Mouse (Mus musculus) liver, embryonic 13.5 days (tissue): ENCODE data around the gene Padi2. TPM values are rescaled to one million over a fixed set of nuclear protein-coding genes. Genes with fewer than 3 reads are reported as not detected.
A peak's percentile ranks its signal among the peaks of the same experiment; 100 is the strongest.

Experiments
- ATAC-seq: fragments of 200-750 bp; cut with Nextera tagmentation; 2 replicates; pipeline ENCODE4 v1.8.0; 2017; ENCODE audit warnings: low read depth, mild to moderate bottlenecking, moderate number of reproducible peaks, moderate library complexity
- DNase-seq: peaks from one replicate; pipeline ENCODE4 v3.0.0; 2022
- H3K27ac ChIP-seq: fragments of 300-500 bp; sonication (generic); 2 replicates; pipeline ENCODE4 v1.5.1; 2015; ENCODE audit warnings: moderate library complexity, mild to moderate bottlenecking, inconsistent platforms
- H3K27me3 ChIP-seq: fragments of 300-500 bp; sonication (generic); 2 replicates; pipeline ENCODE4 v1.6.1; 2015; ENCODE audit warnings: mild to moderate bottlenecking, inconsistent platforms
- H3K36me3 ChIP-seq: fragments of 300-500 bp; sonication (generic); 2 replicates; pipeline ENCODE4 v1.6.1; 2015; ENCODE audit warnings: mild to moderate bottlenecking, inconsistent platforms
- H3K4me1 ChIP-seq: fragments of 300-500 bp; sonication (generic); replicated peaks from 2 replicates; pipeline ENCODE4 v1.6.1; 2015; ENCODE audit warnings: inconsistent platforms
- H3K4me2 ChIP-seq: fragments of 300-500 bp; sonication (generic); 2 replicates; pipeline ENCODE4 v1.6.1; 2015; ENCODE audit warnings: inconsistent platforms, mild to moderate bottlenecking, moderate library complexity
- H3K4me3 ChIP-seq: fragments of 300-500 bp; sonication (generic); replicated peaks from 2 replicates; pipeline ENCODE4 v1.5.1; 2015; ENCODE audit warnings: mild to moderate bottlenecking, inconsistent platforms
- H3K9ac ChIP-seq: fragments of 300-500 bp; sonication (generic); 2 replicates; pipeline ENCODE4 v1.6.1; 2015; ENCODE audit warnings: mild to moderate bottlenecking, inconsistent platforms
- H3K9me3 ChIP-seq: fragments of 300-500 bp; sonication (generic); replicated peaks from 2 replicates; pipeline ENCODE4 v1.6.1; 2016; ENCODE audit warnings: inconsistent platforms
- WGBS: fragments of 180-500 bp; shearing (Covaris S2); methylation state at CpG from one replicate; pipeline ENCODE4 v1.1.7; 2015; ENCODE audit not compliant: insufficient replicate concordance; 5-methylcytosine and 5-hydroxymethylcytosine counted together
- polyA plus RNA-seq: library from polyadenylated mRNA; unstranded; fragments of >200 nt; fragmentation: Nextera tagmentation; extraction: Ambion mirVana; gene quantifications from 2 replicates; pipeline ENCODE4 v1.2.1, GENCODE M21; 2015

Gene Padi2
- polyA plus RNA-seq = 1.9 and 2.4 TPM in 2 replicates

GRCm38 (mm10) chr4:140906076-140906826, at the start of gene Padi2:
TSS of gene Padi2 (plus strand) at chr4:140906344.
- 3% methylated on average over 37 of the region's 37 CpGs for WGBS
- peaks cover 73% of the 10 kb centered on the region for H3K27me3 ChIP-seq
- no peak within 1 kb of the TSS for H3K27ac ChIP-seq

GRCm38 (mm10) chr4:140857041-140857440, 49.1 kb upstream of the Padi2 start:
- H3K36me3 ChIP-seq = no peaks in the 10 kb centered on the region
- ATAC-seq = no peak
- H3K27ac ChIP-seq = peak overlapping the region; percentile 100
- H3K9ac ChIP-seq = no peak overlapping the region
- 67% methylated on average over 5 of the region's 5 CpGs for WGBS
- DNase-seq = no peak
- peaks cover 6% of the 10 kb centered on the region; the same call in 1 of the 2 replicates for H3K27me3 ChIP-seq
- no peaks in the 10 kb centered on the region for H3K9me3 ChIP-seq
- no peak overlapping the region for H3K4me2 ChIP-seq
- H3K4me1 ChIP-seq = peaks cover 97% of the 10 kb centered on the region
- H3K4me3 ChIP-seq = no peak overlapping the region

More at GRCm38 (mm10) chr4:140906076-140906826, at the start of gene Padi2:
- DNase-seq = peak; percentile 80
- Histone ChIP-seq H3K9ac (peak within 1 kb of the TSS; percentile 50), H3K9me3 (no peaks in the 10 kb centered on the region), H3K4me3 (peak within 1 kb of the TSS; percentile 41), H3K4me2 (peak within 1 kb of the TSS; percentile 66), H3K4me1 (peaks cover 46% of the 10 kb centered on the region), H3K36me3 (no peaks in the 10 kb centered on the region)
- ATAC-seq = peak; percentile 58

GRCm38 (mm10) chr4:140857813-140858212, 48.3 kb upstream of the Padi2 start:
- Histone ChIP-seq H3K4me1 (peaks cover 98% of the 10 kb centered on the region), H3K36me3 (no peaks in the 10 kb centered on the region), H3K4me3 (no peak overlapping the region), H3K9ac (no peak overlapping the region), H3K9me3 (no peaks in the 10 kb centered on the region), H3K4me2 (no peak overlapping the region), H3K27ac (peak overlapping the region; percentile 100), H3K27me3 (peaks cover 6% of the 10 kb centered on the region; the same call in 1 of the 2 replicates)
- 77% methylated on average over 7 of the region's 7 CpGs for whole genome bisulfite sequencing
- no peak for ATAC-seq
- no peak for DNase-seq

- peak overlapping the region; percentile 79 for H3K4me2 ChIP-seq
- DNase-seq (peak; percentile 48), ATAC-seq (peak; percentile 16; the same call in 1 of the 2 replicates)
- peak overlapping the region; percentile 65 for H3K9ac ChIP-seq
- WGBS = 56% methylated on average over 11 of the region's 11 CpGs
- peaks cover 90% of the 10 kb centered on the region for H3K4me1 ChIP-seq
- H3K4me3 ChIP-seq = 0 out of 2 replicates have a peak overlapping the region, but pooled peaks have one; percentile 14
- H3K9me3 ChIP-seq = no peaks in the 10 kb centered on the region
- H3K27ac ChIP-seq = peak overlapping the region; percentile 100
- H3K27me3 ChIP-seq = peaks cover 6% of the 10 kb centered on the region; the same call in 1 of the 2 replicates
- H3K36me3 ChIP-seq = no peaks in the 10 kb centered on the region
Measured at GRCm38 (mm10) chr4:140859291-140859690, 46.9 kb upstream of the Padi2 start.

GRCm38 (mm10) chr4:140860125-140860766, 45.9 kb upstream of the Padi2 start:
- H3K4me2 ChIP-seq = peak overlapping the region; percentile 79
- H3K9ac ChIP-seq = peak overlapping the region; percentile 80

GRCm38 (mm10) chr4:140860767-140861147, 45.4 kb upstream of the Padi2 start:
- Histone ChIP-seq H3K36me3 (no peaks in the 10 kb centered on the region), H3K27me3 (peaks cover 9% of the 10 kb centered on the region; the same call in 1 of the 2 replicates), H3K9me3 (no peaks in the 10 kb centered on the region), H3K27ac (peak overlapping the region; percentile 100), H3K4me2 (peak overlapping the region; percentile 79), H3K4me1 (peaks cover 75% of the 10 kb centered on the region), H3K4me3 (peak overlapping the region; percentile 48), H3K9ac (peak overlapping the region; percentile 80)
- ATAC-seq = peak; percentile 91
- 13% methylated on average over 7 of the region's 7 CpGs for WGBS
- peak; percentile 69 for DNase-seq

More at GRCm38 (mm10) chr4:140860125-140860766, 45.9 kb upstream of the Padi2 start:
- WGBS = 23% methylated on average over 7 of the region's 7 CpGs
- H3K4me3 ChIP-seq = peak overlapping the region; percentile 48
- DNase-seq (peak; percentile 76), ATAC-seq (peak; percentile 66)
- H3K27ac ChIP-seq = peak overlapping the region; percentile 100
- peaks cover 81% of the 10 kb centered on the region for H3K4me1 ChIP-seq
- peaks cover 9% of the 10 kb centered on the region; the same call in 1 of the 2 replicates for H3K27me3 ChIP-seq
- no peaks in the 10 kb centered on the region for H3K9me3 ChIP-seq
- no peaks in the 10 kb centered on the region for H3K36me3 ChIP-seq

- Histone ChIP-seq H3K4me3 (no peak overlapping the region), H3K27me3 (peaks cover 9% of the 10 kb centered on the region; the same call in 1 of the 2 replicates), H3K36me3 (no peaks in the 10 kb centered on the region), H3K9me3 (no peaks in the 10 kb centered on the region), H3K27ac (peak overlapping the region; percentile 83), H3K4me1 (peaks cover 62% of the 10 kb centered on the region), H3K4me2 (no peak overlapping the region), H3K9ac (peak overlapping the region; percentile 49)
- DNase-seq = no peak
- WGBS = 69% methylated on average over 11 of the region's 11 CpGs
- no peak for ATAC-seq
Measured at GRCm38 (mm10) chr4:140862036-140862650, 44.0 kb upstream of the Padi2 start.

- H3K4me2 ChIP-seq = no peak overlapping the region
- no peak overlapping the region for H3K27ac ChIP-seq
- peak overlapping the region; percentile 42; the same call in 1 of the 2 replicates for H3K9ac ChIP-seq
- no peak for DNase-seq
- no peaks in the 10 kb centered on the region for H3K36me3 ChIP-seq
- 5% methylated on average over 14 of the region's 14 CpGs for WGBS
- peaks cover 37% of the 10 kb centered on the region for H3K27me3 ChIP-seq
- H3K4me3 ChIP-seq = no peak overlapping the region
- no peaks in the 10 kb centered on the region for H3K9me3 ChIP-seq
- H3K4me1 ChIP-seq = peaks cover 44% of the 10 kb centered on the region
- no peak for ATAC-seq
Measured at GRCm38 (mm10) chr4:140868484-140869190, 37.5 kb upstream of the Padi2 start.

GRCm38 (mm10) chr4:140869945-140870344, 36.2 kb upstream of the Padi2 start:
- H3K27me3 ChIP-seq = peaks cover 36% of the 10 kb centered on the region
- H3K36me3 ChIP-seq = no peaks in the 10 kb centered on the region
- DNase-seq (no peak), ATAC-seq (no peak)
- H3K4me3 ChIP-seq = no peak overlapping the region
- WGBS = 81% methylated on average over 8 of the region's 8 CpGs
- H3K9me3 ChIP-seq = no peaks in the 10 kb centered on the region
- H3K4me2 ChIP-seq = no peak overlapping the region
- no peak overlapping the region for H3K27ac ChIP-seq
- peaks cover 44% of the 10 kb centered on the region for H3K4me1 ChIP-seq
- H3K9ac ChIP-seq = no peak overlapping the region

- no peak for DNase-seq
- Histone ChIP-seq H3K27me3 (peaks cover 34% of the 10 kb centered on the region), H3K27ac (no peak overlapping the region), H3K36me3 (no peaks in the 10 kb centered on the region), H3K4me3 (no peak overlapping the region), H3K4me2 (no peak overlapping the region), H3K9ac (no peak overlapping the region), H3K9me3 (no peaks in the 10 kb centered on the region), H3K4me1 (peaks cover 44% of the 10 kb centered on the region)
- no peak for ATAC-seq
- 75% methylated on average over 7 of the region's 7 CpGs for WGBS
Measured at GRCm38 (mm10) chr4:140870876-140871275, 35.3 kb upstream of the Padi2 start.
